Mouse (Mus musculus) kidney, embryonic 16.5 days (tissue): ENCODE measurements around the gene Olfr1395. TPM values are rescaled to one million over a fixed set of nuclear protein-coding genes. Genes with fewer than 3 reads are reported as not detected.
"Not testable (repeated sequence)": the region's sequence is repeated elsewhere in the genome, so short reads cannot be mapped to it uniquely, and the experiment has no call there.

Source experiments
- ATAC-seq: fragments of 200-750 bp; cut with Nextera tagmentation; 2 replicates; pipeline ENCODE4 v1.8.0; 2017; ENCODE audit warnings: moderate TSS enrichment; ENCODE audit not compliant: low FRiP score, low TSS enrichment
- H3K27ac ChIP-seq: fragments of 300-500 bp; sonication (generic); 2 replicates; pipeline ENCODE4 v1.5.1; 2014; ENCODE audit warnings: low read length
- H3K27me3 ChIP-seq: fragments of 300-500 bp; sonication (generic); 2 replicates; pipeline ENCODE4 v1.6.1; 2014; ENCODE audit warnings: low read length, control low read depth, mixed read lengths; ENCODE audit not compliant: insufficient read depth
- H3K36me3 ChIP-seq: fragments of 300-500 bp; sonication (generic); 2 replicates; pipeline ENCODE4 v1.6.1; 2014; ENCODE audit warnings: low read length, control low read depth, mixed read lengths; ENCODE audit not compliant: insufficient read depth
- H3K4me1 ChIP-seq: fragments of 300-500 bp; sonication (generic); 2 replicates; pipeline ENCODE4 v1.6.1; 2014; ENCODE audit warnings: low read length, control low read depth, mixed read lengths; ENCODE audit not compliant: insufficient read depth
- H3K4me2 ChIP-seq: fragments of 300-500 bp; sonication (generic); replicated peaks from 2 replicates; pipeline ENCODE4 v1.6.1; 2014; ENCODE audit warnings: low read depth, low read length
- H3K4me3 ChIP-seq: fragments of 300-500 bp; sonication (generic); 2 replicates; pipeline ENCODE4 v1.5.1; 2014; ENCODE audit warnings: mild to moderate bottlenecking, low read length
- H3K9ac ChIP-seq: fragments of 300-500 bp; sonication (generic); replicated peaks from 2 replicates; pipeline ENCODE4 v1.6.1; 2014; ENCODE audit warnings: low read length
- H3K9me3 ChIP-seq: fragments of 300-500 bp; sonication (generic); 2 replicates; pipeline ENCODE4 v1.6.1; 2016; ENCODE audit warnings: low read length, control low read depth
- WGBS: fragments of 180-500 bp; shearing (Covaris S2); extraction: QIAGEN DNeasy Blood & Tissue Kit; methylation state at CpG from one replicate; pipeline ENCODE4 v1.1.7; 2014; 5-methylcytosine and 5-hydroxymethylcytosine counted together
- polyA plus RNA-seq: library from polyadenylated mRNA; unstranded; fragments of >200 nt; fragmentation: Nextera tagmentation; extraction: Ambion mirVana; gene quantifications from 2 replicates; pipeline ENCODE4 v1.2.1, GENCODE M21; 2015

Olfr1395 gene
- polyA plus RNA-seq, 1 experiment from 2014 or later: not detected

DNA sequence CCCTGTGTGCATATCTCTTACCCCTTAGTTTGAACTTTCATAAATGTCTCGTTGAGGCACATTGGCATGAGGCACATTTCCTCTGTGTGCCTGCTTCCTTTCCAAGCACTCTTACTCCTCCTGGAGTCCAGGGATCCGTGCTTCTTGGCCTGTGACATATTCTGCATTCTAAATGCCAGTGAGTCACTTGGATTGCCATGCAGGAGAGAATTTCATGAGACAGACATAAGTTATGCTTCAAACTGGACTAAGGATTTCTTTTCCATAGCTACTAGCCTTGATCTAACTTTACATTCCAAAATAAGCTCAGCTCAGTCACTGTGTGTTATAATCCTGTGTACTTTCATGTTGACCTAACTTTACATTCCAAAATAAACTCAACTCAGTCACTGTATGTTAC lies 49.0 kb downstream of the Olfr1395 start:
- ATAC-seq: no peak
- 40% methylated on average over 2 of the region's 2 CpGs for WGBS
- no peaks in the 10 kb centered on the region for H3K36me3 ChIP-seq
- H3K4me3 ChIP-seq: no peak overlapping the region
- no peaks in the 10 kb centered on the region for H3K4me1 ChIP-seq
- no peaks in the 10 kb centered on the region for H3K27me3 ChIP-seq
- H3K9me3 ChIP-seq: no peaks in the 10 kb centered on the region
- H3K4me2 ChIP-seq: no peak overlapping the region
- no peak overlapping the region for H3K9ac ChIP-seq
- H3K27ac ChIP-seq: no peak overlapping the region

- 96% methylated on average over 9 of the region's 9 CpGs for WGBS
- H3K27ac ChIP-seq: 0 out of 2 replicates have a peak overlapping the region, but pooled peaks have one; percentile 14
- not testable (repeated sequence) for H3K27me3 ChIP-seq, H3K36me3 ChIP-seq, H3K4me2 ChIP-seq, H3K4me3 ChIP-seq, H3K9me3 ChIP-seq, H3K4me1 ChIP-seq, ATAC-seq, H3K9ac ChIP-seq
These were observed 52.7 kb downstream of the Olfr1395 start for GRCm38 (mm10) chr11:49194771-49195170.

- Histone ChIP-seq H3K9ac (no peak overlapping the region), H3K27ac (peak overlapping the region; percentile 14; the same call in 1 of the 2 replicates), H3K4me3 (no peak overlapping the region), H3K9me3 (no peaks in the 10 kb centered on the region), H3K27me3 (no peaks in the 10 kb centered on the region), H3K36me3 (no peaks in the 10 kb centered on the region), H3K4me2 (no peak overlapping the region), H3K4me1 (no peaks in the 10 kb centered on the region)
- no peak for ATAC-seq
- 85% methylated on average over 7 of the region's 7 CpGs for WGBS
These were observed 53.8 kb downstream of the Olfr1395 start for GRCm38 (mm10) chr11:49195819-49196322.

Other genes starting within 250 kb of the Olfr1395 start
- gene Gm5431, start 240.1 kb upstream of the Olfr1395 start, polyA plus RNA-seq: 0.09 and 0.21 TPM in 2 replicates
- gene Psme2b, start 196.1 kb upstream of the Olfr1395 start, polyA plus RNA-seq: 3.8 and 6.9 TPM in 2 replicates
- gene Olfr56, start 163.4 kb upstream of the Olfr1395 start, polyA plus RNA-seq: 0.08 TPM in 1 of 2 replicates, not detected in the other
- 0.54 and 0.76 TPM in 2 replicates for gene 9930111J21Rik1, start 162.9 kb upstream of the Olfr1395 start, polyA plus RNA-seq
- gene Gm12185, start 150.0 kb upstream of the Olfr1395 start, polyA plus RNA-seq: 0.03 TPM in 1 of 2 replicates, not detected in the other
- gene Tgtp1, start 148.1 kb upstream of the Olfr1395 start, polyA plus RNA-seq: 0.49 and 0.50 TPM in 2 replicates
- gene 9930111J21Rik2, start 91.0 kb upstream of the Olfr1395 start, polyA plus RNA-seq: 0.60 and 0.98 TPM in 2 replicates
- 0.24 and 0.42 TPM in 2 replicates for gene Tgtp2, start 78.1 kb upstream of the Olfr1395 start, polyA plus RNA-seq
- gene Ifi47, start 65.7 kb upstream of the Olfr1395 start, polyA plus RNA-seq: 2.1 and 2.6 TPM in 2 replicates
- 0.12 TPM in 1 of 2 replicates, not detected in the other for gene Olfr1396, start 27.4 kb upstream of the Olfr1395 start, polyA plus RNA-seq
- gene Olfr1394, start 12.1 kb downstream of the Olfr1395 start, polyA plus RNA-seq: not detected in 2 replicates
- gene Btnl9, start 44.9 kb downstream of the Olfr1395 start, polyA plus RNA-seq: 4.4 and 4.6 TPM in 2 replicates
- gene Zfp62, start 61.0 kb downstream of the Olfr1395 start, polyA plus RNA-seq: 45.6 and 46.3 TPM in 2 replicates
- gene Mgat1, start 101.9 kb downstream of the Olfr1395 start, polyA plus RNA-seq: 88.9 and 91.9 TPM in 2 replicates
- not detected in 2 replicates for gene Olfr1393, start 136.0 kb downstream of the Olfr1395 start, polyA plus RNA-seq
- gene Olfr1392, start 143.0 kb downstream of the Olfr1395 start, polyA plus RNA-seq: not detected in 2 replicates
- gene Olfr10, start 162.5 kb downstream of the Olfr1395 start, polyA plus RNA-seq: not detected in 2 replicates
- not detected in 2 replicates for gene Olfr1391, start 180.5 kb downstream of the Olfr1395 start, polyA plus RNA-seq
- gene Olfr1390, start 192.9 kb downstream of the Olfr1395 start, polyA plus RNA-seq: not detected in 2 replicates